Mouse (Mus musculus): ENCODE measurements around the gene Stoml2.
"Not testable (repeated sequence)": the region's sequence is repeated elsewhere in the genome, so short reads cannot be mapped to it uniquely, and the experiment has no call there.

The Stoml2 gene

GRCm38 (mm10) chr4:43001272-43001671 lies 30.2 kb downstream of the Stoml2 start:
- no peak for DNase-seq (ENCODE audit: low spot score)

- peak; percentile 96 for DNase-seq (ENCODE audit: low spot score)
Measured at GRCm38 (mm10) chr4:43000141-43000986, 31.1 kb downstream of the Stoml2 start, which contains the start of gene Vcp. Gene Vcp (minus strand): TSS chr4:43000507.

- peak; percentile 59 for DNase-seq (ENCODE audit: low spot score)
Measured at GRCm38 (mm10) chr4:42999451-43000140, 31.9 kb downstream of the Stoml2 start.

GRCm38 (mm10) chr4:42998022-42998421 lies 33.5 kb downstream of the Stoml2 start:
- no peak for DNase-seq (ENCODE audit: low spot score)

GRCm38 (mm10) chr4:42988296-42988695 lies 43.2 kb downstream of the Stoml2 start:
- DNase-seq (ENCODE audit: low spot score): no peak

- not testable (repeated sequence) for DNase-seq (ENCODE audit: low spot score)
Measured at GRCm38 (mm10) chr4:42980467-42980866, 51.0 kb downstream of the Stoml2 start.

- no peak for DNase-seq (ENCODE audit: low spot score)
Measured at GRCm38 (mm10) chr4:42978062-42978461, 53.4 kb downstream of the Stoml2 start.

All from ovary, postnatal 10 days (tissue).